Mouse (Mus musculus): ENCODE measurements around the gene Gas7. TPM values are rescaled to one million over a fixed set of nuclear protein-coding genes. Genes with fewer than 3 reads are reported as not detected.

Gas7 gene
- polyA plus RNA-seq, 1 experiment from 2014 or later, result 57.8 TPM

DNA sequence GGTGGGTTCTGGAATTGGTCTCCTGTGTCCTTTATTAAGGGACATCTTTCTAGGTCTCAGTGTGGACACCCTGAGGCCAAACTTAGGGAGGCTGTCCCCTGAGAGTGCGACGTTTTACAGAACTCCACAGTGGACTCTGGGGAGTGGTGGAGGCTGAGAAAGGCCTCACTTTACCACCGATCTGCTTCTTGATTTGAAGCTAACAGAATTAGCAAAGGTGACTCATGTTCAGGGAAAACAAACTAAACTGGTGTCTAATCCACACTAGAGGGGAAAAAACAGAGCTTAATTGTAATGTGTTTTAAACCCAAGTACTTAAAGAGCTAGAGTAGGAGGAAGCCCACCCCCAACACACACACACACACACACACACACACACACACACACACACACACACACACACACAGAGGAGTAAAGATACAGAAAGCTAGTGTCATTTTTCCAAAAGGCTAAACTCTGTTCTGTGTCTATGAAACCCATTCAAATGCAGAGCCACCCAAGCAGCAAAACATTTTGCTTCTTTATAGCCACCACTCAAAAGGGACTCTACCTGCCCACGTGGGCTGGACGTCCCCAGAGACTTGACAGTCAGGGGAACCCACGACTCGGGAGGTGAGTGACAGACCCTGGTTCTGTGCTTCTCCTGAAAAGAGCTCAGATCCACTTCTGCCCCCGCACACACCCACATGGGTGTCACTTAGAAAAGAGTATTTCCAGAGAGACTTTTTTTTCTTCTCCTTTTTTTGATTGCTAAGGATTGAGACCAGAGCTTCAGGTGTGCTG lies 268.2 kb downstream of the Gas7 start:
- Histone ChIP-seq H3K4me1 (no peaks in the 10 kb centered on the region), H3K9ac (replicated peaks) (no peak overlapping the region), H3K9me3 (no peaks in the 10 kb centered on the region), H3K27ac (replicated peaks) (no peak overlapping the region), H3K4me2 (replicated peaks) (no peak overlapping the region), H3K27me3 (no peaks in the 10 kb centered on the region), H3K4me3 (no peak overlapping the region), H3K36me3 (no peaks in the 10 kb centered on the region)
- WGBS, result 82% methylated on average over 8 of the region's 8 CpGs
- ATAC-seq (replicated peaks), result no peak

DNA sequence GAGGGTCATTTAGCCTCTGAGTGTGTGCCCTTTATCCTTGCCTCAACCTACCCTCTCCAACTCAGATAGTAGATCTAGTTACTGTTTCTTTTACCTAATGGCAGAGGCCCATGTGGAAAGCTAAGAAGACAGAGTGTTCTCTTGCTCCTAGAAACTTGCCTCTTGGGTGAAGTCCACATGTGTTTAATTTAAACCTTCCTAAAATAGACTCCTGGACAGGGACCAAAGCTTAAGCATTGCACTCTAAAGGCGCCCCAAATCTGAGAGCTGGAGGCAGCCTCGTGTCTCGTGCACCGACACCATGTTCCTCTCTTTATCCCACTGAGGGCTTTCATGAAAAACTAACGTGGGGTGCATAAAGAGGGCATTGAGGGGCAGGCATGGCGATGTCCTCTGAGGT lies 271.9 kb downstream of the Gas7 start:
- 80% methylated on average over 6 of the region's 6 CpGs for WGBS
- no peak for ATAC-seq (replicated peaks)
- no peak overlapping the region for H3K9ac ChIP-seq (replicated peaks)

GRCm38 (mm10) chr11:67728726-67729125 lies 273.5 kb downstream of the Gas7 start:
- ATAC-seq (replicated peaks), result no peak
- Histone ChIP-seq H3K9ac (replicated peaks) (no peak overlapping the region), H3K4me2 (replicated peaks) (no peak overlapping the region), H3K4me1 (no peaks in the 10 kb centered on the region), H3K27me3 (no peaks in the 10 kb centered on the region), H3K27ac (replicated peaks) (no peak overlapping the region), H3K36me3 (no peaks in the 10 kb centered on the region), H3K9me3 (no peaks in the 10 kb centered on the region), H3K4me3 (no peak overlapping the region)

More for the DNA sequence above, 271.9 kb downstream of the Gas7 start:
- Histone ChIP-seq H3K4me3 (no peak overlapping the region), H3K27me3 (no peaks in the 10 kb centered on the region), H3K4me2 (replicated peaks) (no peak overlapping the region), H3K4me1 (no peaks in the 10 kb centered on the region), H3K9me3 (no peaks in the 10 kb centered on the region), H3K27ac (replicated peaks) (no peak overlapping the region), H3K36me3 (no peaks in the 10 kb centered on the region)

DNA sequence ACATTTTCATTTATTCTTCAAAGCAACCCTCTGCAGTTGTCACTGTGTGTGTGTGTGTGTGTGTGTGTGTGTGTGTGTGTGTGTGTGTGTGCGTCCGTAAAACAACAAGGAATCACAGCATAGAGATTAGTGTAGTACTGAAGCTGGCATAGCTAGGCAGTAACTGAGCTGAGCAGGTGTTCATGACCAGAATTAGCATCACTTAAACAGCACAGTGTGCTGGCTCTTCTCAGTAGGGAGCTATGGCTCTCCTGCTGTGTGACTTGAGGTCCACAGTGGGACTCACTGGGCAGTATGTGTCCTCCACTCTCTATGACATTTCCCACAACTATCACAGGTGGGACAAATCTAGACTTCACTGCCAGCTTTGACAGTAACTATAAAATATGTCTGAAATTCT lies 275.8 kb downstream of the Gas7 start:
- Histone ChIP-seq H3K4me1 (no peaks in the 10 kb centered on the region), H3K4me2 (replicated peaks) (no peak overlapping the region), H3K4me3 (no peak overlapping the region), H3K27ac (replicated peaks) (no peak overlapping the region), H3K9ac (replicated peaks) (no peak overlapping the region), H3K9me3 (no peaks in the 10 kb centered on the region), H3K27me3 (no peaks in the 10 kb centered on the region), H3K36me3 (no peaks in the 10 kb centered on the region)
- no peak for ATAC-seq (replicated peaks)
- WGBS, result 100% methylated on average over 2 of the region's 2 CpGs

- no peak for ATAC-seq (replicated peaks)
- no peaks in the 10 kb centered on the region for H3K9me3 ChIP-seq
- H3K36me3 ChIP-seq, result no peaks in the 10 kb centered on the region
- no peak overlapping the region for H3K4me2 ChIP-seq (replicated peaks)
- no peak overlapping the region for H3K4me3 ChIP-seq
- no peak overlapping the region for H3K9ac ChIP-seq (replicated peaks)
- no peak overlapping the region for H3K27ac ChIP-seq (replicated peaks)
- no peaks in the 10 kb centered on the region for H3K4me1 ChIP-seq
- WGBS, result 79% methylated on average over 1 of the region's 1 CpGs
- H3K27me3 ChIP-seq, result no peaks in the 10 kb centered on the region
Measured at GRCm38 (mm10) chr11:67733726-67734125, 278.5 kb downstream of the Gas7 start.

DNA sequence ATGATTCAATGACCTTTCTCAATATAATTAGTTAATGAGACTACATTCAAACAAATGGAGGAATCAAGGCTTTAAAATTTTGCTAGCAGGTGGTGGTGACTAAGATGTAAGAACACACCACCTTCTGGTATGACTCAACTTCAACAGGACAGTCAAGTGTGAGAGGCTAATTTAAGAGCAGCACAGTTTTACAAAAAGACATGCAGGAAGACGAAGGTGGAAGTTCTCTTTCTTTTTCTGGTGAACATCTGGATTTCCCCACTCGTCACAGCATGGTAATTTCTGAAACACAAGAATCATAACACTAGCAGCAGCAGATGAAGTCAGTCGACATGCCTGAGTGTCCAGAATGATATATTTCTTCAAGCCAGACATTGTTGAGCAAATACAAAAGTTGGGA lies 279.4 kb downstream of the Gas7 start:
- WGBS, result 81% methylated on average over 3 of the region's 3 CpGs
- no peak for ATAC-seq (replicated peaks)

GRCm38 (mm10) chr11:67738345-67738744 lies 283.1 kb downstream of the Gas7 start:
- Histone ChIP-seq H3K9ac (replicated peaks) (no peak overlapping the region), H3K36me3 (no peaks in the 10 kb centered on the region), H3K27ac (replicated peaks) (no peak overlapping the region), H3K4me3 (no peak overlapping the region), H3K4me1 (no peaks in the 10 kb centered on the region), H3K27me3 (no peaks in the 10 kb centered on the region), H3K9me3 (no peaks in the 10 kb centered on the region), H3K4me2 (replicated peaks) (no peak overlapping the region)
- 89% methylated on average over 6 of the region's 6 CpGs for WGBS
- no peak for ATAC-seq (replicated peaks)

More for the DNA sequence above, 279.4 kb downstream of the Gas7 start:
- Histone ChIP-seq H3K9me3 (no peaks in the 10 kb centered on the region), H3K9ac (replicated peaks) (no peak overlapping the region), H3K4me3 (no peak overlapping the region), H3K27me3 (no peaks in the 10 kb centered on the region), H3K36me3 (no peaks in the 10 kb centered on the region), H3K4me2 (replicated peaks) (no peak overlapping the region), H3K27ac (replicated peaks) (no peak overlapping the region), H3K4me1 (no peaks in the 10 kb centered on the region)

Other genes with a start within 250 kb of the Gas7 start
- 0.04 TPM in 1 of 2 replicates, not detected in the other for gene Myh4, start 217.4 kb upstream of the Gas7 start, polyA plus RNA-seq (2015; fragmentation: Nextera tagmentation; extraction: Ambion mirVana)
- 0.11 and 0.23 TPM in 2 replicates for gene Myh8, start 178.3 kb upstream of the Gas7 start, polyA plus RNA-seq (2015; fragmentation: Nextera tagmentation; extraction: Ambion mirVana)
- 0.04 and 0.14 TPM in 2 replicates for gene Myh13, start 133.8 kb upstream of the Gas7 start, polyA plus RNA-seq (2015; fragmentation: Nextera tagmentation; extraction: Ambion mirVana)
- gene Rcvrn, start 239.9 kb downstream of the Gas7 start, polyA plus RNA-seq (2015; fragmentation: Nextera tagmentation; extraction: Ambion mirVana), result not detected in 2 replicates